Mouse (Mus musculus) small intestine, adult 2 months (tissue): Measurements from ENCODE around the gene Glrb. TPM values are rescaled to one million over a fixed set of nuclear protein-coding genes. Genes with fewer than 3 reads are reported as not detected.

ENCODE experiments used
- H3K27ac ChIP-seq: fragments of 200-500 bp; 2 replicates; pipeline ENCODE4 v1.5.1; 2012; ENCODE audit warnings: low read depth, low read length, control low read depth, inconsistent platforms; ENCODE audit not compliant: insufficient read depth
- H3K27me3 ChIP-seq: fragments of 200-500 bp; 2 replicates; pipeline ENCODE4 v1.6.1; 2012; ENCODE audit warnings: mild to moderate bottlenecking, moderate library complexity, low read length, inconsistent platforms; ENCODE audit not compliant: control insufficient read depth, insufficient read depth
- H3K36me3 ChIP-seq: fragments of 200-500 bp; 2 replicates; pipeline ENCODE4 v1.6.1; 2012; ENCODE audit warnings: mild to moderate bottlenecking, low read length, control low read depth, inconsistent platforms; ENCODE audit not compliant: control insufficient read depth, insufficient read depth
- H3K4me1 ChIP-seq: fragments of 200-500 bp; 2 replicates; pipeline ENCODE4 v1.6.1; 2012; ENCODE audit warnings: low read length, inconsistent platforms, mixed read lengths; ENCODE audit not compliant: control insufficient read depth, insufficient read depth, insufficient read length
- H3K4me3 ChIP-seq: fragments of 200-500 bp; 2 replicates; pipeline ENCODE4 v1.5.1; 2012; ENCODE audit warnings: low read depth, mild to moderate bottlenecking, control low read depth, inconsistent platforms, low read length, moderate library complexity
- CTCF ChIP-seq: fragments of 200-500 bp; IDR thresholded peaks from 2 replicates; pipeline ENCODE4 v1.5.1; 2012; ENCODE audit warnings: low read depth, mild to moderate bottlenecking, control low read depth, inconsistent platforms, low read length, moderate library complexity, mixed read lengths; ENCODE audit not compliant: insufficient replicate concordance, insufficient read length; ENCODE audit errors: extremely low read depth
- POLR2A ChIP-seq: fragments of 200-500 bp; IDR thresholded peaks from 2 replicates; pipeline ENCODE4 v1.6.1; 2012; ENCODE audit warnings: low read depth, mild to moderate bottlenecking, control low read depth, inconsistent platforms, low read length, moderate library complexity
- WGBS: fragments of 180-500 bp; shearing (Covaris S2); methylation state at CpG from one replicate; pipeline ENCODE4 v1.1.7; 2018; 5-methylcytosine and 5-hydroxymethylcytosine counted together
- polyA plus RNA-seq: library from polyadenylated mRNA; depleted of rRNA; stranded (reverse); fragments of >200 nt; gene quantifications from 2 replicates; pipeline ENCODE4 v1.2.3, GENCODE M21; 2012; rRNA removed

The Glrb gene
- polyA plus RNA-seq, 1 experiment = 0.06 TPM

DNA sequence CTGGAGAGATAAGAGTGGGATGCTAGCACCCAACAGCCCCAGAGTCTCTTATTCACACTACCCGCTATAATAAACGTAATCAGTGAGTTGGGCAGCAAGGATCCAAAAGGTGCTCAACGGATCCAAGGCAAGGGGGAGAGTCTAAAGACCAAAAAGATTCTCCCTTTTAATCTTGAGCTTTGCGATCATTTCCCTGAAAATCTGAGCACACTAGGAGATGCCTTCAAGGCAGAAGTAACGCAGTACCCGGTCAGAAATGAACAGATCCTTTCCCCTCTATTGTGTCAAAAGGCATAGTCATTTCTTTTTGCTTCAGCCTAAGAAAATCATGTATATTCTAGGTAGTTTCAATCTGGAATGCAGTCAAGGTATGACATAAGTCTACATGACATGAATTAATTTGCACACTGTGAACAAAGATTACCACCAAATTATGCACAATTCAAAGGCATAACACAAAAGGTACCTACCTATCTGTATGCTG lies 111.6 kb downstream of the Glrb start:
- Histone ChIP-seq H3K4me1 (no peaks in the 10 kb centered on the region), H3K36me3 (no peaks in the 10 kb centered on the region), H3K27me3 (0 out of 2 replicates have a peak, but pooled peaks cover 2% of the 10 kb centered on the region), H3K4me3 (no peak overlapping the region), H3K27ac (no peak overlapping the region)
- no peak for TF ChIP-seq POLR2A
- TF ChIP-seq CTCF = no peak
- WGBS = 32% methylated on average over 6 of the region's 6 CpGs

DNA sequence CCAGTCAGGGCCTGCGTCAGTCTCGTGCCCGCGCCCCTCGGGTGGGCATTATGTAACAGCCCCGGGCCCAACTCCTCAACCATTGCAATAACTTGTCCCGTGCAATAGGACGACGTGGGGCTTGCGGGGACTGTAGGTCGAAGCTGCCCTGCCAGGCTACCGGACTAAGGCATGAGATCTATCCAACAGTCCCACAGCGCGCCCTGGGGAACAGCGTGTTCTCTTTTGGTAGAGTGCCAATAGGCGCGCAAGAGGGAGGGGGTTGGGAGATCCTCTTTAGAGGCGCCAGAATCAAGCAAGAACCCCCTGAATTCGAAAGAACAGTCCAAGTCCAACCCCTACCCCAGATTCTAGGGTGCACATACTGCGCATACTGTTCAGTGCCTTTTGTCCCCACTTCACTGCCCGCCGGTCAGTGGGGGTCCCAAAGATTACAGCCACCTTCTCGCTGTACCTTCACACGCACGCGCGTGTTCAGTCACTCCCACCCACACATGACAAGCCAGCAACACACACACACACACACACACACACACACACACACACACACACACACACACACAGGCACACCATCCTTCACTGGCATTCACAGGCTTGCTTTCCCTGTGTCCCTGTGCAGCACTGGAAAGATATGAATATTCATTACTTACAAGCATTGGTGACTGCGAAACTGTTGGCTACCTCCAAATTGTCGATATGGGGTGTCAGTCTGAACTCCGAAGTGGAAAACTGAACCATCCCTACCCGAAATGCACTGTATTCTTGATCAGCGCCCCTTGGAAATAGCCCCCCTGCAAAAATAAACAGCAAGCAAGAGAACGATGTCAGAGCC lies 112.2 kb downstream of the Glrb start:
- Histone ChIP-seq H3K36me3 (no peaks in the 10 kb centered on the region), H3K4me3 (no peak overlapping the region), H3K27ac (no peak overlapping the region), H3K4me1 (no peaks in the 10 kb centered on the region), H3K27me3 (0 out of 2 replicates have a peak, but pooled peaks cover 2% of the 10 kb centered on the region)
- WGBS = 17% methylated on average over 33 of the region's 33 CpGs
- TF ChIP-seq POLR2A = no peak
- no peak for TF ChIP-seq CTCF

DNA sequence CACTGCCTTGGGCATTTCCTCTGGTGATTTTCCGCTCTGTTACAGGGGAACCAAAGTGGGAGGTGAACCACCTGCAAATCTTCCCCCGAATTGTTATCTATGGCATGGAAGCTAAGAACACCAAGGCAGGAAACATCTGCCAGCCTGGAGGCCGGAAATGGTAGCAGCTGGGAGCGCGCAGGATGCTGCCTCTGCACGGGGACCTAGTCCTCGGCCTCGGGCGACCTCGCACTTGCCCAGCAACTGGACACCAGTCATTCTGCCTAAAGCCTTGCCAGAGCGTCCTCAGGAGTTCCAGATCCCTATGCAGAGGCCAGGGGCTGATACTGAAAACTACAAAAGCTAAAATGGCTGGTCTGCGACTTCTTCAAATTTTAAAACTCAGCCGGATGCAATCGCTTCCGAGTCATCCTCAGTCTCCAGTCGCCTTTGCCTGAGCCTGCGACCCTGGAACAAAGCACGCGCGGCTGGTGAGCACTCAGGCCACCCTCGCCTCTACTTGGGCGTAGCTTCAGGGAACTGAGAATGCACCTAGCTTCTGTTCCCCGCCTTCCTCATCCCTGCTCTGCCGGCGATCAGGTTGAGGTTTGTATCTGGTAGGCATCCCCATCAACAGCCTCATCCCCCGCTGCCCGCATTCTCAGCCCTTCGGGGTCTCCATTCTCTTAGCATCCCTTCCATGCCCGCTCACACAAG lies 113.0 kb downstream of the Glrb start:
- Histone ChIP-seq H3K27ac (no peak overlapping the region), H3K36me3 (no peaks in the 10 kb centered on the region), H3K4me3 (no peak overlapping the region), H3K4me1 (no peaks in the 10 kb centered on the region), H3K27me3 (0 out of 2 replicates have a peak, but pooled peaks cover 2% of the 10 kb centered on the region)
- TF ChIP-seq CTCF (no peak), POLR2A (no peak)
- WGBS = 16% methylated on average over 29 of the region's 29 CpGs

- 60% methylated on average over 1 of the region's 1 CpGs for WGBS
- TF ChIP-seq CTCF (no peak), POLR2A (no peak)
- H3K4me1 ChIP-seq = no peaks in the 10 kb centered on the region
- no peaks in the 10 kb centered on the region for H3K36me3 ChIP-seq
- no peak overlapping the region for H3K4me3 ChIP-seq
- 0 out of 2 replicates have a peak, but pooled peaks cover 2% of the 10 kb centered on the region for H3K27me3 ChIP-seq
- H3K27ac ChIP-seq = no peak overlapping the region
Measured at GRCm38 (mm10) chr3:80797935-80798334, 115.5 kb downstream of the Glrb start.

DNA sequence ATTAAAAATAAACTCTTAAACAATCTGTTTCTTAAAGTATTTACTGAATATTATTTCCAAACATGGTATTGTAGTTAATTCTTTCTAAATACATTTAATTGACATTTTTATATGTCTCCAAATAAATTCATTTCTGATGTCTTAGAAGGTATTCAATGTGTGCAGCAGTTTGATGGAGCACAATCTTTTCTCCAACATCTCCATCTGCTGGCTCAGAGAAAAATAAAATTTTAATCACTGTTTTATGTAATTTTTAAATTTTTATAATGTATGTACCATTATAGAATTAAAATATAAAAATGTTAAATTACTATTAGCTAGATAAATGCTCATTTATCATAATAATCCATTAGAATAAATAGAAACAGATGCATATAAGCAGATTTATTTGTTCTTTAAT lies 116.7 kb downstream of the Glrb start:
- no peak overlapping the region for H3K27ac ChIP-seq
- H3K27me3 ChIP-seq = 0 out of 2 replicates have a peak, but pooled peaks cover 2% of the 10 kb centered on the region
- no peaks in the 10 kb centered on the region for H3K36me3 ChIP-seq
- no peaks in the 10 kb centered on the region for H3K4me1 ChIP-seq
- TF ChIP-seq CTCF = no peak
- no peak for TF ChIP-seq POLR2A
- H3K4me3 ChIP-seq = no peak overlapping the region

GRCm38 (mm10) chr3:80795284-80795683 lies 118.2 kb downstream of the Glrb start:
- TF ChIP-seq CTCF (no peak), POLR2A (no peak)
- H3K36me3 ChIP-seq = no peaks in the 10 kb centered on the region
- 0 out of 2 replicates have a peak, but pooled peaks cover 1% of the 10 kb centered on the region for H3K27me3 ChIP-seq
- 39% methylated on average over 2 of the region's 2 CpGs for WGBS
- no peak overlapping the region for H3K4me3 ChIP-seq
- H3K27ac ChIP-seq = no peak overlapping the region
- H3K4me1 ChIP-seq = no peaks in the 10 kb centered on the region

Other genes starting within 250 kb of the Glrb start
- gene Gria2, start 110.8 kb downstream of the Glrb start, polyA plus RNA-seq = 0.05 TPM in 1 of 2 replicates, not detected in the other
- gene Pdgfc, start 122.8 kb upstream of the Glrb start, polyA plus RNA-seq = 2.3 and 2.5 TPM in 2 replicates